Mouse (Mus musculus) cerebellum, postnatal 14 days (tissue): ENCODE data around the gene Ranbp17.

ENCODE experiments used
- DNase-seq, 2 experiments: peaks; one replicate each; pipeline ENCODE4 v3.0.0; 2021; ENCODE audit warnings: mixed read lengths in 2 of 2

Gene Ranbp17

DNA sequence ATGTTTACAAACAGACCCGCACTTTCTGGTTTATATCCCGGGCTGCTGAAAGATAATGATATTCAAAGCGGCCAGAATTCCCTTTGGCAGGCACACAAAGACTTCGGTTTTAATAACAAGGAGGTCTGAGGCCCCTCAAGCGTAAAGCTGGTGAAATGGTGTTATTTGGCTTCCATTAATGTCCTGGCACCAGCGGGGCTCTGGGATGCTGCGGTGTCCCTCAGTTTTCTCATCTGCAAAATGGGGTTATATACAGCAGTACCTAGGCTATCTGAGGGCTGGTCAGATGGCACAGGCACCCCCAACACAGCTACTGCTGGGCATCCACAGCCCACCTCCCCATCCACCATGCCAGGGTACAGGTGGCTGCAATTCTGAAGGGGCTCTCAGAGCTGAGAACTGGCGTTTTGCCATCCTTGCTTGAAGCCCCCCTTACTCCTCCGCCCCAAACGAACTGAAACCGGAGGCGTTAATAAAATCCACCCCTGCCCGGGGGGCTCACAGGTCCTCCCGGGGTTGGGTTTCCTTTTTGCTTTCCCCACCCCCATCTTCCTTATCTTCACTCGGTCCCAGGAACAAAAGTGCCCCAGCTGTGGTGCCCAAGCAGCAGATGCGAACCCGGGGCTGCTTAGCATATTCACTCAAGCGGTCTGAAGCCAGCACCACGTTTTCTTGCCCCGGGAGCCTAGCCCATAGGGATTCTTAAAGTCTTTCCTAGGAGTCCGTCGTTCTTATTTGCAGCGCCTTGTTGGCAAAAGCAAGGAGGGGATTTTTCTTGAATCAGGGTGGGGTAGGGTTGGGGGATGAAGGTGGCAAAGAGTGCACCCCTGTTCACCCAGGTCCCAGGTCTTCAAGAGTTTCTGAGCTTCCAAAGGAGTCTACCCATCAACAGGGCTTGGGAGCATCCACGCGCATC lies 317.8 kb downstream of the Ranbp17 start:
- peak in 1 of 2 experiments; percentile 22 for DNase-seq

DNA sequence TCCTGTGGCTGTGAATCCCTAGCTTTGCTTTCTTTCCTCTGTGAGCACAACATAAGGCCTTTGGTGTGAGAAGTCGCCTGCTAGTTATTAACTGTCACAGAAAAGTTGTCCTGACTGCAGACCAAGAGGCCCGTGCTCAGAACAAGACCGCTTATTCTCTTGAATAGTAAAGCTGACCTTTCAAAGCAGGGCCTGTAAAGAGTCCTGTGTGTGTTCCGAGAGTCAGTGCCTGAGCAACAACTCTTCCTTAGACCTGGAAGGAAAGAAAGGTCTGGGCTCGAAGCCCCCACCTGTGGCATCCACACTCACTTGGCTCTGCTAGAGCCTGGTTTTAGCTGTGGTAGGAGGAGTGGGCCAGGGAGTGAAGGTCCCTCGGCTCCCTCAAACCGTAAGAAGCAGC lies 318.5 kb downstream of the Ranbp17 start:
- DNase-seq: no peak

DNA sequence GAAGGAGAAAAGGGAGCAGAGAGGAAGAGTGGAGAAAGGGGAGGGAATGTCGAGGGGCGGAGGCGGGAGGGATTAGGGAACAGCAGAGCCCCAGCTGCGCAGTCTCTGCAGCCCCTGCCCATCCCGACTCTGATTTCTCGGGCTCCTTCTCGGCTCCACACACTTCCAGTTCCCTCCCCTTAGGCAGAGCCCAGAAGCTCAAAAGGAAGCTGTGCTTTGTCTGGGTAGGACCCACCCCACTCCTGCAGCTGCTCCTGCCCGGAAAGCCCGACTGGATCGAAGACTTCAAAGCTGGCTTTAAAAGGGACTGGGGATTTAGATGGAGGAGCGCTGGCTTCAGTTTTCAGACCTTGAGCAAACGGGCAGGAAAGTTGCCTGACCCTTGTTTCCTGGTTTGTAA lies 319.9 kb downstream of the Ranbp17 start:
- DNase-seq: no peak

DNA sequence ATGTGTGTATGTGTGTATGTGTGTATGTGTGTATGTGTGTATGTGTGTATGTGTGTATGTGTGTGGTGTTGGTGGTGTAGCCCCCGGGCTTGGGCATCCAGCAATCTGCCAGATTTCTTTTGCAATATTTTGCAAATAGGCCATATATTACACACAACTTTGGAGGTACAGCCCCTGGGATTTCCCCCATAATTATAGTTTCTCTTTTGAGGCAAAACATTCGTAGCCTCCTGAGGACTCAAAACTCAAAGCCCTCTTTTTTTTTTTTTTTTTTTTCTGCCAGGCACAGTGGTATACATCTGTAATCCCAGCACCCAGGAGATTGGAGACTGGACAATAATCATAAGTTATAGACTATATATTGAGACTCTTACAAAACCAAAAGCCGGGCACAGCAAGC lies 331.7 kb downstream of the Ranbp17 start:
- no peak for DNase-seq

DNA sequence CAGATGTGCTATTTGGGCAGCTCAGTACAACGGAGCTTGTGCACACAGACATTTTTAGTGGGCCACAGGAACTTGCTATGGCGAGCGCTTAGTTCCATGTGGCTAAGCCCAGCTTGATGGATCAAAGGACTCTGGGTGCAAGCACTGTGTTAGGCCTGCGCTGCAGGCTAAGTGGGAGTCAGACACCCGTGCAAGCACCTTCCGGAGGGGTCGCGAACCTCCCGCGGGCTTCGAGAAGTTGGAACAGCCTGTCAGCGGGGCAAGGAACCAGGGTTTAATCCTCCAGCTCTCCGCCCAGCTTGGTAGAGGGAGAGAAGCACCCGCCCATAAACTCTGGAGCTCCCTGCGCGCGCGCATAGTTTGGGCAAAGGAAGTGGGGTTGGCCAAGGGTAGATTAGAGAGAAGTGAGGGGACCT lies 332.8 kb downstream of the Ranbp17 start:
- DNase-seq: no peak

DNA sequence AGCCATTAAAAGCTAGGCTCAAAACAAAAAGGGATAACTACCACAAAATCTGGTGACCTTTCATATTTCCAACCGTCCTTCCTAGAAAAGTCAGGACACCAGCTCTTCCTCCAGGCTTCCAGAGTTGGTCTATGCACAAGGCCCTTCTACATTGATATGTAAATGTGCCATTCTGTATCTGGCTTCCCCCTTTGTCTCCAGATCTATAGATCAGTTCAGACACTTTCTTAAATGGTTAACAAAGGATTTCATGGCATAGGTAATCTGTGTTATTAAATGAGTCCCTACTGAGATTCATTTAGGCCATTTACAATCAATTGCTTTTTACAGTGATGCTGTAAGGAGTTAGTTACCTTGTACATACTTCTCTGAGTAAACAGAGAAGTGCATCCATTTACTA lies 333.7 kb downstream of the Ranbp17 start:
- no peak for DNase-seq

DNA sequence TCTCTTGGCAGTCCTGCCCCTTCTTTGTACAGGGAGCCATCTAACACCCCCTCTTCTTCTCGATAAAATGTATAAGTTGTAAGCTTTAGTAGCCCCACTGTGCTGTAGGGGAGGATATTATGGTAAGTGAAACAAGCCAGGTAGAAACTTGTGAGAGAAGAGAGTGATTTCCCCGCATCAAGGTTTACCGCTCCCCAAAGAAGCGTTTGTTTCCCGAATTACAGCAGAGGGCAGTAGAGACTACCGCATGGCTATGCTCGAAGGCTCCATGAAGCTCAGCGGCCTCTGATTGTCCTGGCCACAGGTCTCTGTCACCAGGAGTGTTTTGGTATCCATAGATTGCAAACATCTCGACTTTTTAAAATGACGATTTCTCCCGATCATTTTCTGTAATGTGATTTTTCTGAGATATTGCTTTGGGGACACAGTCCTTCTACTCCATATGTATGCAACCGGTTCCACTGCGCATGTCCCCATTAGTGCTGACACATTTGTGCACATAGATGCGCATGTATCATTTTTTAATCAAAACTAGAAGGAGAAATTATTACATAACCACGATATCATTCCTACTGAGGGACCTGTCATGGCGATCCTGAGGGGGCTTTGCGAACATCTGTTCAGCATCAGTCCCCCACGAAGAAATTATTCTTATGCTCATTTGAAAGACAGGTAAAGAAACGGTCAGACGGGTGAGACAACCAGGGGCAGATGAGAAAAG lies 336.9 kb downstream of the Ranbp17 start:
- DNase-seq: peak; percentile 80 to 81

DNA sequence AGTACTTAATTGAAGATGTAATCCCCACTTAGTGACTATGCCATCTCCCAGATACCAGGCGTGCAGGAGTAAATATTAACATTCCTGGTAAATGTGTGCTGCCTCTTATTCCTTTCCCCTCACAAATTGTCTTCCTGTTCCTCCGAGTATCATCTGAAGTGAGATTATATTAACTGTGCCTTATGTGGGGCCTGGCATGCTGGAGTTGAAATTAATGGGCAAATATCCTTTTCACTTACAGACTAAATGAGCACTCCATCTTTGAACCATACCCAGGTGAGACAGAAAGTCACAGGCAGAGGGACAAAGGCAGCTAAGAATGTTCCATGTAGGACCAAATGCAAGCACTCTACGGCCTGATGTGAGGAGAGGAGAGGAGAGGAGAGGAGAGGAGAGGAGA lies 337.8 kb downstream of the Ranbp17 start:
- no peak for DNase-seq

DNA sequence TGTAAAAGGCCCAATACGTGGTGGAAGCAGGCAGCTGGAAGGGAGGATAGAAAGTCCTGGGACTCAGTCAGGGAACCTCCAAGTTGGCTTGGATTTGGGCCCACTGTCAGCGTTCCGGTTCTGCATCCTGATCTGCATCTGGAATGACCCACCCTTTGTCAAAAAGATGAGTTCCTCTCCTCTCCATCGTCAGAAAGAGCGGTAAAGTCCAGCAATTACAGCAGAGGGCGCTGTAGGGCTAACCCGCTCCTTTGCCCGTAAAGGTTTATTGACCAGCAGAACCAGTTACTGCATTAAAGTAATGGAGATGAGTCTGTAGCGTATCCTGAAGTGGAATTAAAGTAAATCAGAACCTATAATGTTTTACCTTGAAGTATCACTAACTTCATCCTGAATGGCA lies 343.1 kb downstream of the Ranbp17 start:
- DNase-seq: peak; percentile 77 to 78

DNA sequence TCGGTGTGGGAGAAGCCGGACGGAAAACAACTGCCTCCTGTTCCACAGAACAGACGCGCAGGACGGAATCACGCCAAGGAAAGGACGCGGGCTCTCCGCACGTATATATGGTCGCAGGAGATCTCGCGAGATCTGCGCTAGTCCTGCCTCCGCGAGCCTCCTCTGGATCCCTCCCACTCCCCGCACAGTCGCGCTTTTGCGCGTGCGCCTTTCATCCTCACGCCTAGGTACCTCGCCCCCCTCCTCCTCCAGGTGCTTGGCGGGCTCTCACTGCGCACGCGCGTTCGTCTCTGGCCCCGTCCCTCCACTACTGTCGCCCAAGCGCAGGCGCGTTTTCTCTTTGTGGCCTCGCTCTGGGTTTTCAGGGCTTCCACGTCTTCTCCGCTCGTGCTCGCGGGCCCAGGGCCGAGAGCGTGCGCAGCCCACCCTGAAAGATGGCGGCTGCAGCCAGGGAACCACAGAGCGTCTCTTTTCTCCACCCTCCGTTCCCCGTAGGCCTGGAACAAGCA lies 350.5 kb downstream of the Ranbp17 start, which contains the start of gene Npm1:
Gene Npm1, minus strand, starts transcription at position 209 of the 509 bp plus-strand sequence.
- DNase-seq: peak; percentile 100

DNA sequence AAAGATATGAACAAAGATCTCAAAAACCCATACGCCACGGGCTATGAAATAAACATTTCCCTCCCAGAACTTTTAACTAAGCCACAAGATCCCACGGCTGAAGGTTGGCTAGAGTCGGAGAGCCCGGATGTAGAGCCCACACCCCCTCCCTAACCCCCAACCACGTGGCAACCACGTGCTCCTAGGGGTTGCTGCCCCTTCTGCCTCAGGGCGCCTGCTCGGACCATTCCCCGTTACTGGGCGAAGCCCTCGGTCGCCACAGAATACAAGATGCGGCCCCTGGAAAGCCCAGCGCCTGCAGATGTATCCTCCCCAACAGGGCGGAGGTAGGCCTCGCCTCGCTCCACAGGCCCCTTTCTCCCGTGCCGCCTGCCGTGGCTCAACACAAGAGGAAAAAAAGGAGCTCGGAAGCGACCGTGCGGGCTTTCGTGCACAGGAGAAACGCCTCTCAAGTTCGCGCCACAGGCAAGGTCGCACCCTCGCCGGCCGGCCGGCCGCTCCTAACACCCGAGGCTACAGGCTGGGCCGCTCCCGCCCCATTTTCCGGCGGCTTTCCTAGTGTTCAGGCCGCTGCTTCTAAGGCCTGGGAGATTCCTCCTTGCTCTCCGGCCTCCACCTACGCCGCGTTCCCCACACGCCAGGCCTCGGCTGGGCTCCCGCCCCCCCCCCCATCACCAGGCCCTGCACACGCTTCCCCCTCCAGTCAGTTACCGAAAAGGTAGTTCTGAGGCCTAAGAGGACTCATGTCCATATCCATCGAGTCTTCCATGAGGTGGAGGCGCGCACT lies 351.1 kb downstream of the Ranbp17 start:
- peak; percentile 68 to 79 for DNase-seq
